Mouse (Mus musculus) E14TG2a.4 (cell line): Measurements from ENCODE around the gene Wdr78.

ENCODE experiments used
- H3K27me3 ChIP-seq: 2 replicates; pipeline ENCODE4 v1.6.1; 2014; ENCODE audit warnings: low read length, control low read depth; ENCODE audit not compliant: insufficient read depth
- H3K36me3 ChIP-seq: 2 replicates; pipeline ENCODE4 v1.6.1; 2014; ENCODE audit warnings: low read length, control low read depth; ENCODE audit not compliant: insufficient read depth
- H3K4me1 ChIP-seq: replicated peaks from 2 replicates; pipeline ENCODE4 v1.6.1; 2014; ENCODE audit warnings: low read depth, low read length, control low read depth
- H3K4me3 ChIP-seq: replicated peaks from 2 replicates; pipeline ENCODE4 v1.5.1; 2014; ENCODE audit warnings: mild to moderate bottlenecking, low read length
- H3K9me3 ChIP-seq: 2 replicates; pipeline ENCODE4 v1.6.1; 2014; ENCODE audit warnings: low read length, control low read depth
- CTCF ChIP-seq: conservative IDR thresholded peaks from 2 replicates; pipeline ENCODE4 v1.5.1; 2014; ENCODE audit warnings: low read length
- NANOG ChIP-seq: IDR thresholded peaks from 2 replicates; pipeline ENCODE4 v1.6.1; 2014; ENCODE audit warnings: borderline replicate concordance, low read length, mixed read lengths
- POU5F1 ChIP-seq: IDR thresholded peaks from 2 replicates; pipeline ENCODE4 v1.6.1; 2014; ENCODE audit warnings: low read length, borderline replicate concordance

The Wdr78 gene

GRCm38 (mm10) chr4:103114184-103115111, at the start of gene Wdr78, which contains the start of gene Mier1:
Gene Wdr78 (minus strand): TSS chr4:103114555.
Gene Mier1 (plus strand): TSS chr4:103114390.
- no peaks in the 10 kb centered on the region for H3K27me3 ChIP-seq
- peaks cover 56% of the 10 kb centered on the region for H3K4me1 ChIP-seq
- peaks cover 37% of the 10 kb centered on the region for H3K36me3 ChIP-seq
- no peak for TF ChIP-seq NANOG
- no peak for TF ChIP-seq POU5F1
- TF ChIP-seq CTCF: no peak
- H3K4me3 ChIP-seq: peak within 1 kb of the TSS; percentile 96
- no peaks in the 10 kb centered on the region for H3K9me3 ChIP-seq

GRCm38 (mm10) chr4:103158781-103159180, 44.4 kb upstream of the Wdr78 start:
- Histone ChIP-seq H3K9me3 (no peaks in the 10 kb centered on the region), H3K36me3 (peaks cover 83% of the 10 kb centered on the region), H3K4me3 (no peak overlapping the region), H3K4me1 (no peaks in the 10 kb centered on the region), H3K27me3 (no peaks in the 10 kb centered on the region)
- TF ChIP-seq CTCF: no peak

GRCm38 (mm10) chr4:103151946-103152345, 37.6 kb upstream of the Wdr78 start:
- Histone ChIP-seq H3K9me3 (no peaks in the 10 kb centered on the region), H3K4me1 (no peaks in the 10 kb centered on the region), H3K36me3 (peaks cover 94% of the 10 kb centered on the region), H3K27me3 (no peaks in the 10 kb centered on the region), H3K4me3 (no peak overlapping the region)
- TF ChIP-seq CTCF: no peak
- TF ChIP-seq NANOG: no peak
- TF ChIP-seq POU5F1: no peak

GRCm38 (mm10) chr4:103146339-103146738, 32.0 kb upstream of the Wdr78 start:
- no peak overlapping the region for H3K4me3 ChIP-seq
- H3K36me3 ChIP-seq: peaks cover 81% of the 10 kb centered on the region
- TF ChIP-seq POU5F1 (no peak), CTCF (peak; percentile 69), NANOG (no peak)
- no peaks in the 10 kb centered on the region for H3K9me3 ChIP-seq
- H3K27me3 ChIP-seq: no peaks in the 10 kb centered on the region
- H3K4me1 ChIP-seq: no peaks in the 10 kb centered on the region

- Histone ChIP-seq H3K4me1 (no peaks in the 10 kb centered on the region), H3K27me3 (no peaks in the 10 kb centered on the region), H3K9me3 (no peaks in the 10 kb centered on the region), H3K36me3 (peaks cover 47% of the 10 kb centered on the region), H3K4me3 (no peak overlapping the region)
- TF ChIP-seq NANOG (no peak), POU5F1 (no peak), CTCF (no peak)
These were observed 22.6 kb upstream of the Wdr78 start for GRCm38 (mm10) chr4:103136946-103137345.

- no peak for TF ChIP-seq CTCF
- TF ChIP-seq NANOG: no peak
- no peak for TF ChIP-seq POU5F1
- Histone ChIP-seq H3K36me3 (peaks cover 8% of the 10 kb centered on the region), H3K27me3 (no peaks in the 10 kb centered on the region), H3K9me3 (no peaks in the 10 kb centered on the region), H3K4me1 (peaks cover under 1% of the 10 kb centered on the region), H3K4me3 (no peak overlapping the region)
These were observed 12.2 kb upstream of the Wdr78 start for GRCm38 (mm10) chr4:103126533-103126932.

- Histone ChIP-seq H3K27me3 (no peaks in the 10 kb centered on the region), H3K36me3 (peaks cover 3% of the 10 kb centered on the region; the same call in 1 of the 2 replicates), H3K4me3 (no peak overlapping the region), H3K4me1 (peaks cover 20% of the 10 kb centered on the region), H3K9me3 (no peaks in the 10 kb centered on the region)
- TF ChIP-seq NANOG (no peak), CTCF (no peak), POU5F1 (no peak)
These were observed 9.3 kb upstream of the Wdr78 start for GRCm38 (mm10) chr4:103123606-103124005.

GRCm38 (mm10) chr4:103123086-103123485, 8.7 kb upstream of the Wdr78 start:
- TF ChIP-seq CTCF (no peak), NANOG (no peak), POU5F1 (no peak)
- peaks cover 24% of the 10 kb centered on the region for H3K4me1 ChIP-seq
- no peak overlapping the region for H3K4me3 ChIP-seq
- peaks cover 3% of the 10 kb centered on the region; the same call in 1 of the 2 replicates for H3K36me3 ChIP-seq
- H3K9me3 ChIP-seq: no peaks in the 10 kb centered on the region
- no peaks in the 10 kb centered on the region for H3K27me3 ChIP-seq
